Mouse (Mus musculus): Measurements from ENCODE around the gene 2410137M14Rik. TPM values are rescaled to one million over a fixed set of nuclear protein-coding genes. Genes with fewer than 3 reads are reported as not detected.

Gene 2410137M14Rik
- polyA plus RNA-seq, 1 experiment: not detected

GRCm38 (mm10) chr17:37012141-37012540 lies 31.1 kb upstream of the 2410137M14Rik start:
- H3K27ac ChIP-seq (ENCODE audit: insufficient read depth, low read depth, low read length): no peak overlapping the region
- no peaks in the 10 kb centered on the region for H3K4me1 ChIP-seq (ENCODE audit: control insufficient read depth, insufficient read depth, low read length)
- H3K4me3 ChIP-seq (ENCODE audit: insufficient read depth, low read length): no peak overlapping the region
- no peak for TF ChIP-seq POLR2A (IDR thresholded peaks at IDR 0.05; ENCODE audit: borderline replicate concordance, low read depth, low read length)
- no peak for TF ChIP-seq CTCF (IDR thresholded peaks at IDR 0.05; ENCODE audit: low read depth, low read length)

GRCm38 (mm10) chr17:37011719-37012118 lies 30.7 kb upstream of the 2410137M14Rik start:
- Histone ChIP-seq H3K27ac (ENCODE audit: insufficient read depth, low read depth, low read length) (no peak overlapping the region), H3K4me1 (ENCODE audit: control insufficient read depth, insufficient read depth, low read length) (no peaks in the 10 kb centered on the region), H3K4me3 (ENCODE audit: insufficient read depth, low read length) (no peak overlapping the region)
- TF ChIP-seq POLR2A (IDR thresholded peaks at IDR 0.05; ENCODE audit: borderline replicate concordance, low read depth, low read length) (no peak), CTCF (IDR thresholded peaks at IDR 0.05; ENCODE audit: low read depth, low read length) (no peak)

GRCm38 (mm10) chr17:37009460-37010042 lies 28.5 kb upstream of the 2410137M14Rik start:
- no peaks in the 10 kb centered on the region for H3K4me1 ChIP-seq (ENCODE audit: control insufficient read depth, insufficient read depth, low read length)
- TF ChIP-seq CTCF (IDR thresholded peaks at IDR 0.05; ENCODE audit: low read depth, low read length): no peak
- no peak overlapping the region for H3K27ac ChIP-seq (ENCODE audit: insufficient read depth, low read depth, low read length)
- H3K4me3 ChIP-seq (ENCODE audit: insufficient read depth, low read length): no peak overlapping the region

DNA sequence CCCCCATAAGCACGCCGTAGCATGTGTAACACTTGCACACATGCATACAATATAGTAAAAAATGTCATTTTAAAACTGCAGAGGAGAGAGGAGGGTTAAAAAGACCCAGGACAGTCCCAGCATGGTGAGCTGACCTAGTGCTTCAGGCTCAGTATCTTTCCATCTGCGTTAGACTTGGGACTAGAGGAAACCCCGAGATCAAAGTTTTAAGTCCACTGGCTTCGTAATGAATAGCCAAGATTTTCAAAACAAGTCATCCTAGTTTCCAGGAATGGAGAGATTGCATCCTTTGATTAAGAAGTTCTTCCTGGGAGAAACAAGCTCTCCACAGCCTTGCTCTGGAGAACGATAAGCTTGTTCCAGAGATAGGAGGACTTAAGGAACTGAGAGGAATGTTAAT lies 27.1 kb upstream of the 2410137M14Rik start:
- H3K27ac ChIP-seq (ENCODE audit: insufficient read depth, low read depth, low read length): no peak overlapping the region
- TF ChIP-seq POLR2A (IDR thresholded peaks at IDR 0.05; ENCODE audit: borderline replicate concordance, low read depth, low read length): no peak
- TF ChIP-seq CTCF (IDR thresholded peaks at IDR 0.05; ENCODE audit: low read depth, low read length): no peak

GRCm38 (mm10) chr17:37003366-37003765 lies 22.3 kb upstream of the 2410137M14Rik start:
- H3K4me1 ChIP-seq (ENCODE audit: control insufficient read depth, insufficient read depth, low read length): no peaks in the 10 kb centered on the region
- no peak overlapping the region for H3K4me3 ChIP-seq (ENCODE audit: insufficient read depth, low read length)
- TF ChIP-seq POLR2A (IDR thresholded peaks at IDR 0.05; ENCODE audit: borderline replicate concordance, low read depth, low read length): no peak
- TF ChIP-seq CTCF (IDR thresholded peaks at IDR 0.05; ENCODE audit: low read depth, low read length): no peak
- no peak overlapping the region for H3K27ac ChIP-seq (ENCODE audit: insufficient read depth, low read depth, low read length)

More for the DNA sequence above, 27.1 kb upstream of the 2410137M14Rik start:
- H3K4me1 ChIP-seq (ENCODE audit: control insufficient read depth, insufficient read depth, low read length): no peaks in the 10 kb centered on the region
- H3K4me3 ChIP-seq (ENCODE audit: insufficient read depth, low read length): no peak overlapping the region

DNA sequence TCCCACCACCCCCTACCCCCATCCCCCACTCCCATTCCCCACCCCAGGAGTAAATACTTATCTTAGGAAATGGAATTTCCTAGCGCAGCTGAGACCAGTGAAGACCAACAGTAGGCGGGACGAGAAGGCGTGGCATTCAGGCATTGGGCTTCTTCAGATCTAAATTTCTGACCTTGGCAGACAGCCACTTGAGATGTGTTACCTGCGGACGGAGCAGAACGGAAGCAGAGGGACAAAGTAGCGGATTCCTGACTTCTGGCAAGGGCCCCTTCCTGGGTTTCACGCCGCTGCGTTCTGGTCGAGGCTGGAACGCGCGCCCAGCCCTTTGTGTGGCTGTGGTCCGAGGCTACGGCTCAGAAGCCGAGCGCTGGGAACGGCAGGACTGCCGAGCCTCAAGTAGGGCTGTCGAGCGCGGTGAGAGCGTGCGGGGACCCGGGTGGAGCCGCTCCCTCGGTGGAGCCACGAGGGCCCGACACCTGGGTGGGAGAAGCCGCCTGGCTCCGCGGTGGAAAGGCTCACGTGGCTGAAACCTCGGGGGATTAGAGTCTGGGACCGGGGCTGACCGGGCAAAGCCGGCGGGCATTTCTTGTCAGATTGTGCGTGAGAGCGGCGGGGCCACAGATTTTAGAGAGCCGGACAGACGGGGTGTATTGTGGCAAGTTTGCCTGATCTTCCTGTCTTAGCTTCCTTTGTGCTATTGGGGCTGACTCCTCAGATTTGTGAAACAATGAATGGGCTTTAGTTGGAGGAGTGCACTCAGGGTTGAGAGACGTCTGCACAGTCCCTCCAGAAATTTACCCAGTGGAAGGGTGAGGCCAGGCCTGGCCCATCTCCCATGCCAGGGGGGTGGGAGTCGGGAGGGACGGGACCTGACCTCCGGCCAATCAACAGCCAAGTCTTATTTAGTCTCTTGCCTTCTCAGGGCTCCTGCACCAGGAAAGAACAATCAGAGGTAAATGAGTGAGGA lies 21.6 kb upstream of the 2410137M14Rik start:
- H3K4me3 ChIP-seq (ENCODE audit: insufficient read depth, low read length): peak overlapping the region; percentile 45

GRCm38 (mm10) chr17:37000863-37001262 lies 19.8 kb upstream of the 2410137M14Rik start, which contains the start of gene Zfp57:
Zfp57 (plus strand) TSS chr17:37001163.
- TF ChIP-seq POLR2A (IDR thresholded peaks at IDR 0.05; ENCODE audit: borderline replicate concordance, low read depth, low read length): no peak
- no peak for TF ChIP-seq CTCF (IDR thresholded peaks at IDR 0.05; ENCODE audit: low read depth, low read length)
- Histone ChIP-seq H3K4me1 (ENCODE audit: control insufficient read depth, insufficient read depth, low read length) (no peaks in the 10 kb centered on the region), H3K4me3 (ENCODE audit: insufficient read depth, low read length) (no peak within 1 kb of the TSS), H3K27ac (ENCODE audit: insufficient read depth, low read depth, low read length) (no peak within 1 kb of the TSS)

More for the DNA sequence above, 21.6 kb upstream of the 2410137M14Rik start:
- no peak for TF ChIP-seq CTCF (IDR thresholded peaks at IDR 0.05; ENCODE audit: low read depth, low read length)
- TF ChIP-seq POLR2A (IDR thresholded peaks at IDR 0.05; ENCODE audit: borderline replicate concordance, low read depth, low read length): no peak
- Histone ChIP-seq H3K4me1 (ENCODE audit: control insufficient read depth, insufficient read depth, low read length) (no peaks in the 10 kb centered on the region), H3K27ac (ENCODE audit: insufficient read depth, low read depth, low read length) (no peak overlapping the region)

GRCm38 (mm10) chr17:36998477-36998876 lies 17.4 kb upstream of the 2410137M14Rik start:
- H3K4me1 ChIP-seq (ENCODE audit: control insufficient read depth, insufficient read depth, low read length): peaks cover 2% of the 10 kb centered on the region; the same call in 1 of the 2 replicates
- H3K4me3 ChIP-seq (ENCODE audit: insufficient read depth, low read length): no peak overlapping the region
- H3K27ac ChIP-seq (ENCODE audit: insufficient read depth, low read depth, low read length): no peak overlapping the region
- TF ChIP-seq CTCF (IDR thresholded peaks at IDR 0.05; ENCODE audit: low read depth, low read length): no peak
- no peak for TF ChIP-seq POLR2A (IDR thresholded peaks at IDR 0.05; ENCODE audit: borderline replicate concordance, low read depth, low read length)

GRCm38 (mm10) chr17:36997033-36997735 lies 16.1 kb upstream of the 2410137M14Rik start:
- H3K27ac ChIP-seq (ENCODE audit: insufficient read depth, low read depth, low read length): no peak overlapping the region
- H3K4me3 ChIP-seq (ENCODE audit: insufficient read depth, low read length): no peak overlapping the region
- TF ChIP-seq POLR2A (IDR thresholded peaks at IDR 0.05; ENCODE audit: borderline replicate concordance, low read depth, low read length) (no peak), CTCF (IDR thresholded peaks at IDR 0.05; ENCODE audit: low read depth, low read length) (peak; percentile 81)
- H3K4me1 ChIP-seq (ENCODE audit: control insufficient read depth, insufficient read depth, low read length): peaks cover 3% of the 10 kb centered on the region

All from bone marrow macrophage, adult 2 months (primary cell).